Mouse (Mus musculus) embryonic facial prominence, embryonic 15.5 days (tissue): ENCODE measurements around the gene Abhd2. TPM values are rescaled to one million over a fixed set of nuclear protein-coding genes. Genes with fewer than 3 reads are reported as not detected.
"Not testable (repeated sequence)": the region's sequence is repeated elsewhere in the genome, so short reads cannot be mapped to it uniquely, and the experiment has no call there.

Experiments used
- ATAC-seq: fragments of 200-750 bp; cut with Nextera tagmentation; 2 replicates; pipeline ENCODE4 v1.8.0; 2017; ENCODE audit warnings: low read depth, moderate TSS enrichment; ENCODE audit not compliant: insufficient number of reproducible peaks, low FRiP score, low TSS enrichment
- H3K27ac ChIP-seq: fragments of 300-500 bp; sonication (generic); replicated peaks from 2 replicates; pipeline ENCODE4 v1.5.1; 2015; ENCODE audit warnings: mild to moderate bottlenecking, inconsistent platforms
- H3K27me3 ChIP-seq: fragments of 300-500 bp; sonication (generic); 2 replicates; pipeline ENCODE4 v1.6.1; 2015; ENCODE audit warnings: inconsistent platforms
- H3K36me3 ChIP-seq: fragments of 300-500 bp; sonication (generic); 2 replicates; pipeline ENCODE4 v1.6.1; 2015; ENCODE audit warnings: mild to moderate bottlenecking, inconsistent platforms
- H3K4me1 ChIP-seq: fragments of 300-500 bp; sonication (generic); 2 replicates; pipeline ENCODE4 v1.6.1; 2015; ENCODE audit warnings: inconsistent platforms
- H3K4me2 ChIP-seq: fragments of 300-500 bp; sonication (generic); replicated peaks from 2 replicates; pipeline ENCODE4 v1.6.1; 2015; ENCODE audit warnings: mild to moderate bottlenecking, inconsistent platforms
- H3K4me3 ChIP-seq: fragments of 300-500 bp; sonication (generic); replicated peaks from 2 replicates; pipeline ENCODE4 v1.5.1; 2015; ENCODE audit warnings: mild to moderate bottlenecking, inconsistent platforms
- H3K9ac ChIP-seq: fragments of 300-500 bp; sonication (generic); 2 replicates; pipeline ENCODE4 v1.6.1; 2015; ENCODE audit warnings: inconsistent platforms
- H3K9me3 ChIP-seq: fragments of 300-500 bp; sonication (generic); replicated peaks from 2 replicates; pipeline ENCODE4 v1.6.1; 2016; ENCODE audit warnings: inconsistent platforms
- WGBS: fragments of 180-500 bp; shearing (Covaris S2); methylation state at CpG from one replicate; pipeline ENCODE4 v1.1.7; 2015; 5-methylcytosine and 5-hydroxymethylcytosine counted together
- polyA plus RNA-seq: library from polyadenylated mRNA; unstranded; fragments of >200 nt; fragmentation: Nextera tagmentation; extraction: Ambion mirVana; gene quantifications from 2 replicates; pipeline ENCODE4 v1.2.1, GENCODE M21; 2015

The Abhd2 gene
- polyA plus RNA-seq, 1 experiment from 2014 or later: 13.6 TPM

- 54% methylated on average over 10 of the region's 10 CpGs for WGBS
- no peaks in the 10 kb centered on the region for H3K9me3 ChIP-seq
- no peaks in the 10 kb centered on the region for H3K36me3 ChIP-seq
- no peak overlapping the region for H3K4me2 ChIP-seq
- ATAC-seq: no peak
- no peaks in the 10 kb centered on the region for H3K27me3 ChIP-seq
- H3K4me1 ChIP-seq: peaks cover 61% of the 10 kb centered on the region
- peak overlapping the region; percentile 35; the same call in 1 of the 2 replicates for H3K27ac ChIP-seq
- H3K4me3 ChIP-seq: no peak overlapping the region
- no peak overlapping the region for H3K9ac ChIP-seq
Measured at GRCm38 (mm10) chr7:79279376-79280029, 6.5 kb downstream of the Abhd2 start.

GRCm38 (mm10) chr7:79282883-79283670 is 10.1 kb downstream of the Abhd2 start:
- ATAC-seq: 0 out of 2 replicates have a peak, but pooled peaks have one; percentile 36
- H3K4me3 ChIP-seq: no peak overlapping the region
- H3K4me2 ChIP-seq: no peak overlapping the region
- H3K4me1 ChIP-seq: peaks cover 43% of the 10 kb centered on the region
- no peaks in the 10 kb centered on the region for H3K27me3 ChIP-seq
- 64% methylated on average over 12 of the region's 12 CpGs for WGBS
- no peaks in the 10 kb centered on the region for H3K36me3 ChIP-seq
- no peak overlapping the region for H3K9ac ChIP-seq
- H3K9me3 ChIP-seq: no peaks in the 10 kb centered on the region
- H3K27ac ChIP-seq: peak overlapping the region; percentile 41; the same call in 1 of the 2 replicates

GRCm38 (mm10) chr7:79283671-79283941 is 10.6 kb downstream of the Abhd2 start:
- not testable (repeated sequence) for ATAC-seq, H3K27me3 ChIP-seq, H3K4me2 ChIP-seq, H3K9me3 ChIP-seq, H3K4me3 ChIP-seq, H3K36me3 ChIP-seq, H3K9ac ChIP-seq
- peaks cover 38% of the 10 kb centered on the region for H3K4me1 ChIP-seq
- 0 out of 2 replicates have a peak overlapping the region, but pooled peaks have one; percentile 41 for H3K27ac ChIP-seq
- 79% methylated on average over 1 of the region's 1 CpGs for WGBS

- H3K27ac ChIP-seq: no peak overlapping the region
- no peaks in the 10 kb centered on the region for H3K27me3 ChIP-seq
- H3K4me2 ChIP-seq: no peak overlapping the region
- H3K9me3 ChIP-seq: no peaks in the 10 kb centered on the region
- no peak for ATAC-seq
- 79% methylated on average over 14 of the region's 14 CpGs for WGBS
- no peaks in the 10 kb centered on the region for H3K36me3 ChIP-seq
- H3K9ac ChIP-seq: no peak overlapping the region
- H3K4me1 ChIP-seq: peaks cover 31% of the 10 kb centered on the region
- no peak overlapping the region for H3K4me3 ChIP-seq
Measured at GRCm38 (mm10) chr7:79284160-79284888, 11.3 kb downstream of the Abhd2 start.

GRCm38 (mm10) chr7:79284889-79285280 is 11.9 kb downstream of the Abhd2 start:
- 92% methylated on average over 8 of the region's 8 CpGs for WGBS
- Histone ChIP-seq H3K9ac (no peak overlapping the region), H3K4me1 (peaks cover 25% of the 10 kb centered on the region), H3K9me3 (no peaks in the 10 kb centered on the region), H3K4me2 (no peak overlapping the region), H3K27me3 (no peaks in the 10 kb centered on the region), H3K4me3 (no peak overlapping the region), H3K36me3 (no peaks in the 10 kb centered on the region), H3K27ac (no peak overlapping the region)
- ATAC-seq: no peak

GRCm38 (mm10) chr7:79285408-79285807 is 12.4 kb downstream of the Abhd2 start:
- no peaks in the 10 kb centered on the region for H3K27me3 ChIP-seq
- H3K4me2 ChIP-seq: no peak overlapping the region
- H3K9ac ChIP-seq: no peak overlapping the region
- H3K9me3 ChIP-seq: no peaks in the 10 kb centered on the region
- no peak overlapping the region for H3K4me3 ChIP-seq
- no peak for ATAC-seq
- no peak overlapping the region for H3K27ac ChIP-seq
- H3K4me1 ChIP-seq: peaks cover 24% of the 10 kb centered on the region
- 89% methylated on average over 13 of the region's 13 CpGs for WGBS
- H3K36me3 ChIP-seq: no peaks in the 10 kb centered on the region

GRCm38 (mm10) chr7:79287226-79287625 is 14.2 kb downstream of the Abhd2 start:
- WGBS: 81% methylated on average over 6 of the region's 6 CpGs
- H3K36me3 ChIP-seq: no peaks in the 10 kb centered on the region
- H3K27me3 ChIP-seq: no peaks in the 10 kb centered on the region
- H3K27ac ChIP-seq: no peak overlapping the region
- no peak overlapping the region for H3K9ac ChIP-seq
- ATAC-seq: no peak
- no peak overlapping the region for H3K4me2 ChIP-seq
- peaks cover 20% of the 10 kb centered on the region for H3K4me1 ChIP-seq
- H3K4me3 ChIP-seq: no peak overlapping the region
- no peaks in the 10 kb centered on the region for H3K9me3 ChIP-seq

- H3K9ac ChIP-seq: no peak overlapping the region
- no peaks in the 10 kb centered on the region for H3K27me3 ChIP-seq
- 89% methylated on average over 8 of the region's 8 CpGs for WGBS
- no peak for ATAC-seq
- H3K4me2 ChIP-seq: no peak overlapping the region
- no peak overlapping the region for H3K4me3 ChIP-seq
- no peaks in the 10 kb centered on the region for H3K36me3 ChIP-seq
- no peak overlapping the region for H3K27ac ChIP-seq
- H3K9me3 ChIP-seq: no peaks in the 10 kb centered on the region
- peaks cover 21% of the 10 kb centered on the region for H3K4me1 ChIP-seq
Measured at GRCm38 (mm10) chr7:79287928-79288327, 14.9 kb downstream of the Abhd2 start.

- Histone ChIP-seq H3K36me3 (no peaks in the 10 kb centered on the region), H3K9ac (no peak overlapping the region), H3K27ac (no peak overlapping the region), H3K4me3 (no peak overlapping the region), H3K27me3 (no peaks in the 10 kb centered on the region), H3K4me1 (peaks cover 17% of the 10 kb centered on the region), H3K4me2 (no peak overlapping the region), H3K9me3 (no peaks in the 10 kb centered on the region)
- ATAC-seq: no peak
- 84% methylated on average over 5 of the region's 5 CpGs for WGBS
Measured at GRCm38 (mm10) chr7:79288422-79288821, 15.4 kb downstream of the Abhd2 start.

GRCm38 (mm10) chr7:79293605-79294232 is 20.7 kb downstream of the Abhd2 start:
- H3K4me2 ChIP-seq: no peak overlapping the region
- H3K27ac ChIP-seq: no peak overlapping the region
- H3K4me3 ChIP-seq: no peak overlapping the region
- H3K36me3 ChIP-seq: peaks cover 26% of the 10 kb centered on the region; the same call in 1 of the 2 replicates
- H3K27me3 ChIP-seq: no peaks in the 10 kb centered on the region
- no peak overlapping the region for H3K9ac ChIP-seq
- peaks cover 25% of the 10 kb centered on the region for H3K4me1 ChIP-seq
- WGBS: 66% methylated on average over 14 of the region's 14 CpGs
- no peak for ATAC-seq
- H3K9me3 ChIP-seq: no peaks in the 10 kb centered on the region

GRCm38 (mm10) chr7:79294449-79294980 is 21.5 kb downstream of the Abhd2 start:
- peaks cover 26% of the 10 kb centered on the region; the same call in 1 of the 2 replicates for H3K36me3 ChIP-seq
- H3K4me3 ChIP-seq: no peak overlapping the region
- H3K27me3 ChIP-seq: no peaks in the 10 kb centered on the region
- H3K9ac ChIP-seq: no peak overlapping the region
- H3K4me2 ChIP-seq: no peak overlapping the region
- H3K9me3 ChIP-seq: no peaks in the 10 kb centered on the region
- no peak overlapping the region for H3K27ac ChIP-seq
- no peak for ATAC-seq
- 84% methylated on average over 13 of the region's 13 CpGs for WGBS
- peaks cover 29% of the 10 kb centered on the region for H3K4me1 ChIP-seq
